Mouse (Mus musculus) adrenal gland, postnatal 25 days (tissue): ENCODE results near the gene Fhit. TPM values are rescaled to one million over a fixed set of nuclear protein-coding genes. Genes with fewer than 3 reads are reported as not detected.

ENCODE experiments used
- DNase-seq: peaks from one replicate; pipeline ENCODE4 v3.0.0; 2021; ENCODE audit warnings: mixed read lengths
- total RNA-seq: library from RNA; stranded (reverse); gene quantifications from 2 replicates; pipeline ENCODE4 v1.2.3, GENCODE M21; 2021

The Fhit gene
- total RNA-seq, 1 experiment from 2014 or later = 13.8 TPM

- DNase-seq = no peak
Observed at GRCm38 (mm10) chr14:10126536-10126935, 1035.3 kb downstream of the Fhit start.

GRCm38 (mm10) chr14:10122176-10122575 lies 1039.7 kb downstream of the Fhit start:
- no peak for DNase-seq

- no peak for DNase-seq
Observed at GRCm38 (mm10) chr14:10096236-10096635, 1065.6 kb downstream of the Fhit start.

- no peak for DNase-seq
Observed at GRCm38 (mm10) chr14:10079062-10079461, 1082.8 kb downstream of the Fhit start.

GRCm38 (mm10) chr14:10049947-10050346 lies 1111.9 kb downstream of the Fhit start:
- DNase-seq = no peak

GRCm38 (mm10) chr14:10047123-10047783 lies 1114.6 kb downstream of the Fhit start:
- DNase-seq = no peak

GRCm38 (mm10) chr14:10046336-10047122 lies 1115.3 kb downstream of the Fhit start:
- no peak for DNase-seq

GRCm38 (mm10) chr14:10038021-10038420 lies 1123.8 kb downstream of the Fhit start:
- DNase-seq = no peak

- no peak for DNase-seq
Observed at GRCm38 (mm10) chr14:10036685-10037215, 1125.1 kb downstream of the Fhit start.

GRCm38 (mm10) chr14:10035682-10036081 lies 1126.2 kb downstream of the Fhit start:
- DNase-seq = no peak

GRCm38 (mm10) chr14:10035270-10035669 lies 1126.6 kb downstream of the Fhit start:
- no peak for DNase-seq

- no peak for DNase-seq
Observed at GRCm38 (mm10) chr14:10023382-10023781, 1138.5 kb downstream of the Fhit start.

GRCm38 (mm10) chr14:10022304-10022703 lies 1139.5 kb downstream of the Fhit start:
- no peak for DNase-seq

- DNase-seq = no peak
Observed at GRCm38 (mm10) chr14:10020400-10021140, 1141.3 kb downstream of the Fhit start.

- DNase-seq = no peak
Observed at GRCm38 (mm10) chr14:10013817-10014266, 1148.0 kb downstream of the Fhit start.

GRCm38 (mm10) chr14:10013003-10013816 lies 1148.6 kb downstream of the Fhit start:
- DNase-seq = no peak

- DNase-seq = no peak
Observed at GRCm38 (mm10) chr14:10006278-10006677, 1155.6 kb downstream of the Fhit start.

- DNase-seq = no peak
Observed at GRCm38 (mm10) chr14:10003847-10004246, 1158.0 kb downstream of the Fhit start.

GRCm38 (mm10) chr14:9990677-9991076 lies 1171.2 kb downstream of the Fhit start:
- no peak for DNase-seq

- DNase-seq = no peak
Observed at GRCm38 (mm10) chr14:9976934-9977510, 1184.8 kb downstream of the Fhit start.

GRCm38 (mm10) chr14:9974402-9974801 lies 1187.4 kb downstream of the Fhit start:
- no peak for DNase-seq
